Mouse (Mus musculus): Measurements from ENCODE around the gene Itm2c.

The Itm2c gene

GRCm38 (mm10) chr1:85894231-85894747, at the start of gene Itm2c:
TSS of gene Itm2c (plus strand) at chr1:85894281.
- peak; percentile 87 for DNase-seq

- DNase-seq = no peak
Observed at GRCm38 (mm10) chr1:85844981-85845380, 49.1 kb upstream of the Itm2c start.

GRCm38 (mm10) chr1:85845476-85845875, 48.6 kb upstream of the Itm2c start:
- DNase-seq = no peak

- no peak for DNase-seq
Observed at GRCm38 (mm10) chr1:85849016-85849415, 45.1 kb upstream of the Itm2c start.

GRCm38 (mm10) chr1:85850851-85851250, 43.2 kb upstream of the Itm2c start:
- DNase-seq = no peak

GRCm38 (mm10) chr1:85852996-85853689, 40.9 kb upstream of the Itm2c start:
- peak; percentile 68 for DNase-seq

- no peak for DNase-seq
Observed at GRCm38 (mm10) chr1:85853865-85854264, 40.2 kb upstream of the Itm2c start.

- DNase-seq = no peak
Observed at GRCm38 (mm10) chr1:85854475-85854874, 39.6 kb upstream of the Itm2c start.

GRCm38 (mm10) chr1:85856266-85856665, 37.8 kb upstream of the Itm2c start:
- no peak for DNase-seq

- DNase-seq = no peak
Observed at GRCm38 (mm10) chr1:85857261-85857754, 36.8 kb upstream of the Itm2c start.

GRCm38 (mm10) chr1:85864383-85864782, 29.7 kb upstream of the Itm2c start:
- no peak for DNase-seq

GRCm38 (mm10) chr1:85870001-85870400, 24.1 kb upstream of the Itm2c start:
- no peak for DNase-seq

- no peak for DNase-seq
Observed at GRCm38 (mm10) chr1:85870546-85870945, 23.5 kb upstream of the Itm2c start.

GRCm38 (mm10) chr1:85882003-85882402, 12.1 kb upstream of the Itm2c start:
- no peak for DNase-seq

GRCm38 (mm10) chr1:85887221-85887620, 6.9 kb upstream of the Itm2c start:
- no peak for DNase-seq

- DNase-seq = peak; percentile 52
Observed at GRCm38 (mm10) chr1:85894748-85895360, 773 bp downstream of the Itm2c start.

GRCm38 (mm10) chr1:85895391-85895837, 1.3 kb downstream of the Itm2c start:
- DNase-seq = peak; percentile 60

- DNase-seq = no peak
Observed at GRCm38 (mm10) chr1:85896110-85896509, 2.0 kb downstream of the Itm2c start.

GRCm38 (mm10) chr1:85896781-85897700, 3.0 kb downstream of the Itm2c start:
- peak; percentile 13 for DNase-seq

GRCm38 (mm10) chr1:85897901-85898760, 4.0 kb downstream of the Itm2c start:
- DNase-seq = no peak

- DNase-seq = no peak
Observed at GRCm38 (mm10) chr1:85898761-85899387, 4.8 kb downstream of the Itm2c start.

GRCm38 (mm10) chr1:85899388-85899761, 5.3 kb downstream of the Itm2c start:
- DNase-seq = no peak

Measured in thymus, postnatal 25 days (tissue).